Mouse (Mus musculus) liver, postnatal 0 days (tissue): Measurements from ENCODE around the gene Rere.

Source experiments
- CTCF ChIP-seq: sonication (generic); IDR thresholded peaks from 2 replicates; pipeline ENCODE4 v1.5.1; 2016; ENCODE audit warnings: antibody characterized with exemption, low read depth
- EP300 ChIP-seq: IDR thresholded peaks from 2 replicates; pipeline ENCODE4 v1.6.1; 2016; ENCODE audit warnings: antibody characterized with exemption, low read depth, mild to moderate bottlenecking

DNA sequence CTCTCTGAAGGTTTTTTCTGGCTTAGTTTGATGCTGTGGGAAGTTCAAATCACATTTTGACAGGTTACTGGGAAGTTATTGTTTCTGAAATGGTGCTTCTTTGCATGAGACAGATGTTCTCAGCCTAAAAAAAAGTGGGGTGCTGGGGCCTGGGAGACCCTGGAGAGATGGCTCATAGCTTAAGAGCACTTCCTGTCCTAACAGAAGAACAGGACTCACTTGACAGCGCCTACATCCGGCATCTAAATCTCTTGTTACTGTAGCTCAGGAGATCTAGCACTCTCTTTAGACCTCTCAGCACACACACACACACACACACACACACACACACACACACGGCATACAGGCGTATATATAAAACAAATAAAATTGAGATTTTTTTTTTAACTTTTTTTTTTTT, 291.5 kb downstream of the Rere start:
- TF ChIP-seq CTCF (no peak), EP300 (no peak)
